Mouse (Mus musculus) midbrain, embryonic 10.5 days (tissue): ENCODE measurements at regions not wholly inside any gene's neighbourhood (a gene's known extent, or its start where the extent isn't known, plus 50 kb on each side); places are given as distances from the start of the nearest gene placed in this dataset.

ENCODE experiments used
- DNase-seq: peaks from one replicate; pipeline ENCODE4 v3.0.0-alpha.2; 2017; ENCODE audit warnings: low spot score
- H3K27ac ChIP-seq: fragments of 300-500 bp; sonication (generic); replicated peaks from 2 replicates; pipeline ENCODE4 v1.5.1; 2016; ENCODE audit warnings: mild to moderate bottlenecking
- H3K27me3 ChIP-seq: fragments of 300-500 bp; sonication (generic); 2 replicates; pipeline ENCODE4 v1.6.1; 2016; ENCODE audit warnings: low read depth, mild to moderate bottlenecking; ENCODE audit not compliant: poor library complexity, severe bottlenecking
- H3K36me3 ChIP-seq: fragments of 300-500 bp; sonication (generic); 2 replicates; pipeline ENCODE4 v1.6.1; 2016; ENCODE audit warnings: mild to moderate bottlenecking, moderate library complexity
- H3K4me1 ChIP-seq: fragments of 300-500 bp; sonication (generic); 2 replicates; pipeline ENCODE4 v1.6.1; 2016
- H3K4me3 ChIP-seq: fragments of 300-500 bp; sonication (generic); 2 replicates; pipeline ENCODE4 v1.5.1; 2016; ENCODE audit warnings: mild to moderate bottlenecking, moderate library complexity
- H3K9me3 ChIP-seq: fragments of 300-500 bp; sonication (generic); replicated peaks from 2 replicates; pipeline ENCODE4 v1.6.1; 2016; ENCODE audit warnings: mild to moderate bottlenecking
- WGBS: fragments of 180-500 bp; shearing (Covaris S2); methylation state at CpG from one replicate; pipeline ENCODE4 v1.1.7; 2016; 5-methylcytosine and 5-hydroxymethylcytosine counted together

DNA sequence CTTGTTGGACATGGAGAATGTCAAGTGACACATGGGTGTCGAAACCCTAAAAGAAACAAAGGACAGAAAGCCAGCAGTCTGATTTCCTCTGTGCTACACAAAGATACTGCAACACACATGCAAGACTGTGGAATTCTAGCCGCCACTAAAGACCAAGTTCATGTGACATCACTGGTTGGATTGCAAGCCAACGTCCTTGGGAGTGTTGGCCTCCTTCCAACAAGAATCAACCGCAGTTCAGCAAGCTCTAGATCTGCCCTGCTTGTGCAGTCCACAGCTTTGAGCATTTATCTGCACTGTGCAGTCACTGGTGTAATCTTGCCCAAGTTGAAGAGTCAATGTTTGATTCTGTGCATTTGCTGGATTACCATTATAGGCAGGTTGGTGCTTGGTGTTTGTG is 1001.2 kb downstream of the Ttll7 start:
- Histone ChIP-seq H3K4me1 (no peaks in the 10 kb centered on the region), H3K36me3 (no peaks in the 10 kb centered on the region), H3K27ac (no peak overlapping the region), H3K9me3 (no peaks in the 10 kb centered on the region), H3K4me3 (no peak overlapping the region), H3K27me3 (no peaks in the 10 kb centered on the region)
- DNase-seq = no peak
- WGBS = 88% methylated on average over 4 of the region's 4 CpGs

DNA sequence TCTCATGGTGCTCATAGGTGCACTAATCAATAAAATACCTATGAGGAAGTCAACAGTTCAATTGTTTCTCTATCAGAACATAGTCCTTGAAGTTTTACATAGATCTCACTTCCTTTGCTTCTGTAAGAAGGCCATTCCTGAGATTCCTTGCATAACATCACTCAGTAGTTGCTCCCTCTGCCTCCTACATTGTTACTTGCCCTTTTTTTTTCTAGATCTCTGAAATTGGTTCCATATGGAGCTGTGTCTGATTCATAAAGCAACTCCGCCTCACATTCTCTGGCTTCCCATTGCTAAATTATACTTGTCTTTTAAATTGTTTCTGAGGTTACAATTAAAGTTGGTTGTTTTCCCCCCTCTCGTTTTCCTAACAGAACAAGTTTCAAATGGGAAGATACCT is 1000.7 kb downstream of the Ttll7 start:
- DNase-seq = no peak
- Histone ChIP-seq H3K27ac (no peak overlapping the region), H3K9me3 (no peaks in the 10 kb centered on the region), H3K36me3 (no peaks in the 10 kb centered on the region), H3K4me1 (no peaks in the 10 kb centered on the region), H3K27me3 (no peaks in the 10 kb centered on the region), H3K4me3 (no peak overlapping the region)
- 85% methylated on average over 2 of the region's 2 CpGs for WGBS

DNA sequence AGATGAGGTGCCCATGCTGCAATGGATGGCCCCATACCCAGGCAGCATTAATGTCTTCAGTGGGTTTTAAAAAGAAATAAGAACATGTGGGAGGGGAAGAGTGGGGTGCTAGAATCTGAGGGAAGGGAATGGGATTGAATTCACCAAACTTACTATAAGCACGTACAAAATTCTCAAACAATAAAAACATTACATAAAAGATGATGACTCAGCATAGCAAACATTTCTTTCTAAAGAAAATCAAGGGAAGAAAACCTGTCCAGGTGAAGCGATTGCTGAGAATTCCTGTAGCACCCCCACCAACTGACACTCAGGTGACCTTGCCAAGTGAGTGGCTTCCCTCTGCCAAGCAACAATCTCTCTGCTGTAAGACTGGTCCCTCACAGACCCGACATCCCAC is 989.2 kb downstream of the Ttll7 start:
- no peak for DNase-seq
- H3K27ac ChIP-seq = no peak overlapping the region
- no peak overlapping the region for H3K4me3 ChIP-seq
- H3K9me3 ChIP-seq = no peaks in the 10 kb centered on the region
- no peaks in the 10 kb centered on the region for H3K27me3 ChIP-seq
- WGBS = 78% methylated on average over 3 of the region's 3 CpGs
- no peaks in the 10 kb centered on the region for H3K36me3 ChIP-seq
- H3K4me1 ChIP-seq = no peaks in the 10 kb centered on the region

GRCm38 (mm10) chr3:147838816-147839215 is 986.6 kb downstream of the Ttll7 start:
- H3K27me3 ChIP-seq = no peaks in the 10 kb centered on the region
- H3K4me3 ChIP-seq = no peak overlapping the region
- H3K9me3 ChIP-seq = no peaks in the 10 kb centered on the region
- 90% methylated on average over 4 of the region's 4 CpGs for WGBS
- no peaks in the 10 kb centered on the region for H3K4me1 ChIP-seq
- H3K27ac ChIP-seq = no peak overlapping the region
- no peak for DNase-seq
- no peaks in the 10 kb centered on the region for H3K36me3 ChIP-seq

GRCm38 (mm10) chr3:147835716-147836115 is 983.5 kb downstream of the Ttll7 start:
- 79% methylated on average over 2 of the region's 2 CpGs for WGBS
- Histone ChIP-seq H3K4me3 (no peak overlapping the region), H3K36me3 (no peaks in the 10 kb centered on the region), H3K27me3 (no peaks in the 10 kb centered on the region), H3K4me1 (no peaks in the 10 kb centered on the region), H3K27ac (no peak overlapping the region), H3K9me3 (no peaks in the 10 kb centered on the region)
- no peak for DNase-seq

- Histone ChIP-seq H3K4me1 (no peaks in the 10 kb centered on the region), H3K4me3 (no peak overlapping the region), H3K36me3 (no peaks in the 10 kb centered on the region), H3K27me3 (no peaks in the 10 kb centered on the region), H3K27ac (no peak overlapping the region), H3K9me3 (no peaks in the 10 kb centered on the region)
- DNase-seq = no peak
- 93% methylated on average over 1 of the region's 1 CpGs for WGBS
Measured at GRCm38 (mm10) chr3:147825337-147825736, 973.2 kb downstream of the Ttll7 start.

DNA sequence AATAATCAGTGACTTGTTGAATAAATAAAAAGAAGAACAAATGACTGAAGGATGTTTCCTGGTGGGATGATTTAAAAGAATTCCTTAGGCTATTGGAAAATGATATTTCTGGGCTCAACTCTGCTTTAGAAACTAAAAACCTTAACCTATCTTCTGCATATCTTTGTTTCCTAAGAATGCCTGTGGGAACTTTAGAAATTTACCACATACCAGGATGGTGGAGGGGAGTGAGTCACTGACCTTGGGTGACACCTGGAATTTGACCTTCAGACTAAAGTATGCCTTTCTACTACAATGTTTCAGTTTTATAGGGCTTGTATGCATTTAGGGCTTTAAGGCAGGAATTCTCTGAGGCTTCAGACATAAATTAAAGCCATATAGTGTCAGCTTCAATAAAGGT is 972.3 kb downstream of the Ttll7 start:
- Histone ChIP-seq H3K4me1 (no peaks in the 10 kb centered on the region), H3K9me3 (no peaks in the 10 kb centered on the region), H3K27me3 (no peaks in the 10 kb centered on the region), H3K4me3 (no peak overlapping the region), H3K27ac (no peak overlapping the region), H3K36me3 (no peaks in the 10 kb centered on the region)
- no peak for DNase-seq

DNA sequence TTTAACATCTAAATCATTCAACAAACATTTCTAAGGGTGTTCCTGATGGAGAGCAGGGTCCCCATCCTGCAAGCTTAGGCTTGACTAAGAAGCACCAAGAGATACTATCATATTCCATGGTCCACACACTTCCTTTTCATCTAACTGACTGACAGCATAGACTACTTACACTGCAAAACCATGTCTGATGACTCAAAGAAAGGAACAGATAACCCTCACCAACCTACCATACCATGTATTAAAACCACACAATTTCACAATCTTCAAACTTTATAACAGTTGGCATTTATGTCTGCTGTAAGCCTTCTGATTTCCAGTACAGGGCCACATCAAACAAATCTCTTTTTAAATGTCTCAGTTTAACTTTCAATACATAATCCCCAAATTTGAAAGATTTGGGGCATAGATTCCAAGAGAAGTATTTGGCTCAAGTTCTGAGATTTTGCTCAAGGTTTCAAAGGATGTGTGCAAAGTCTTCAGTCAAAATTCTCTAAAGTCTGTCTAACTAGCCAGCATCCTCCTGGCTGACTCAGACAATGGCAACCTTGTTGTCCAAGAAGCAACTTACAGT is 962.0 kb downstream of the Ttll7 start:
- Histone ChIP-seq H3K4me1 (no peaks in the 10 kb centered on the region), H3K36me3 (no peaks in the 10 kb centered on the region), H3K27ac (no peak overlapping the region), H3K4me3 (no peak overlapping the region), H3K27me3 (no peaks in the 10 kb centered on the region), H3K9me3 (no peaks in the 10 kb centered on the region)
- no peak for DNase-seq

- Histone ChIP-seq H3K27ac (no peak overlapping the region), H3K27me3 (no peaks in the 10 kb centered on the region), H3K4me1 (peaks cover 4% of the 10 kb centered on the region), H3K4me3 (no peak overlapping the region), H3K9me3 (no peaks in the 10 kb centered on the region), H3K36me3 (no peaks in the 10 kb centered on the region)
- DNase-seq = no peak
- WGBS = 84% methylated on average over 4 of the region's 4 CpGs
Measured at GRCm38 (mm10) chr3:147802546-147802945, 950.4 kb downstream of the Ttll7 start.

DNA sequence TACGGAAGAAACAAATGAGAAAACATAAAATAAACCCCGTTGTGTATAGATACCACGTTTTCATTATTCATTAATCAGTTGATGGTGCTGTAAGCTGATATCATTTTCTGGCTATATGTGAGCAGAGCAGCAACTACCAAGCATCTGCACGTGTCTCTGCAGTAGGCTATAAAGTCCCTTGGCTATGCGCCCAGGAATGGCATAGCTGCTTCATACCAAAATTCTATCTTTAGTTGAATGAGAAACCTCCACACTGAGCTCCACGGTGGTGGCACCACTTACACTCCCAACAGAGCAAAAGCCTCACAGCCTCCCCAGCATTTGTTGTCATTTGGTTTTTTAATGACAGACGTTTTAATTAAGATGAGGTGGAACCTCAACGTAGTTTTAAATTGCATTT is 944.4 kb downstream of the Ttll7 start:
- no peak overlapping the region for H3K4me3 ChIP-seq
- 87% methylated on average over 8 of the region's 8 CpGs for WGBS
- H3K36me3 ChIP-seq = no peaks in the 10 kb centered on the region
- H3K9me3 ChIP-seq = no peaks in the 10 kb centered on the region
- H3K27me3 ChIP-seq = no peaks in the 10 kb centered on the region
- no peak overlapping the region for H3K27ac ChIP-seq
- H3K4me1 ChIP-seq = no peaks in the 10 kb centered on the region
- no peak for DNase-seq

DNA sequence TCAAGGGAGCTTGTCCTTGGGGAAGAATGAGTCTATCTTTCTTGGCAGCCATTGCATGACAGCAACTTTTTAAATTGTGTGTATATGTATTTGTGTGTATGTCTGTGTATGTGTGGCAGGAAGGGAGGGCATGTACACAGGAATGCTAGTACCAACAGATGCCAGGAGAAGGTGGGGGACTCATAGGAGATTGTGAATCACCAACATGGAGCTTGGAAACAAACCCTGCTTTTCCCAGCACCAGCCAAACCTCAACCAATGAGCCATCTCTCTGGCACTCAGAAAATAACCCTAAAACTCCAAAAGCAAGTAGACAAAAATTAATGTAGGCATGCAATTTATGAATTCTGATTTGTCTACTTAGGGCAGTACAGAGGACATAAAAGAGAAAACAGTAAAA is 942.9 kb downstream of the Ttll7 start:
- Histone ChIP-seq H3K4me3 (no peak overlapping the region), H3K27me3 (no peaks in the 10 kb centered on the region), H3K36me3 (no peaks in the 10 kb centered on the region), H3K4me1 (no peaks in the 10 kb centered on the region), H3K9me3 (no peaks in the 10 kb centered on the region), H3K27ac (no peak overlapping the region)
- DNase-seq = no peak

GRCm38 (mm10) chr3:147786555-147786954 is 934.4 kb downstream of the Ttll7 start:
- H3K27ac ChIP-seq = no peak overlapping the region
- no peak overlapping the region for H3K4me3 ChIP-seq
- no peaks in the 10 kb centered on the region for H3K4me1 ChIP-seq
- no peaks in the 10 kb centered on the region for H3K9me3 ChIP-seq
- H3K27me3 ChIP-seq = no peaks in the 10 kb centered on the region
- no peaks in the 10 kb centered on the region for H3K36me3 ChIP-seq
- DNase-seq = no peak
- 77% methylated on average over 2 of the region's 2 CpGs for WGBS

- no peak overlapping the region for H3K4me3 ChIP-seq
- no peaks in the 10 kb centered on the region for H3K36me3 ChIP-seq
- H3K9me3 ChIP-seq = no peaks in the 10 kb centered on the region
- peaks cover 14% of the 10 kb centered on the region for H3K4me1 ChIP-seq
- WGBS = 76% methylated on average over 1 of the region's 1 CpGs
- no peaks in the 10 kb centered on the region for H3K27me3 ChIP-seq
- no peak for DNase-seq
- 0 out of 2 replicates have a peak overlapping the region, but pooled peaks have one; percentile 13 for H3K27ac ChIP-seq
Measured at GRCm38 (mm10) chr3:147750842-147751191, 898.6 kb downstream of the Ttll7 start.
